Mouse (Mus musculus) telencephalon, adult 2 months (tissue): ENCODE results near the gene Slc15a4.

Source experiments
- DNase-seq: peaks from one replicate; pipeline ENCODE4 v3.0.0-alpha.2; 2011; ENCODE audit warnings: low read depth, low spot score

Gene Slc15a4

DNA sequence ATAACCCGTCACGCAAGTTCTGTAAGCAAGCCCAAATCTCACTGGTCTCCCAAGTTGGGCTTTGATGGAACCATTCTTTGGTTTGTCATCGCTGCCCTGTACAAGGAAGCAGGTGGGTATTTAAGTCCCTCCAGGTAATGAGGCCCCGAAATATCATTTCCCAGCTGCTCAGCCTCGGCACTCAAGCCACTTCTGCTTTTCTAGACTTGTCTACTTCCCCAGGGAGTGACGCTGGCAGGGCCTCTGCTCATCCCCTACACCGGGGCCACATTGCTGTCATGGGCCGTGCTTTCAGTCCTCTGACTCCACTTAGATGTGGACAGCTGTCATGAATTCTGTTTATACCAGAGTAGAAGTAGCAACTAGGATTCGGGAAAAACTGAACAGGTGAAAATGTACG is 11.6 kb downstream of the Slc15a4 start:
- no peak for DNase-seq

GRCm38 (mm10) chr5:127620371-127620770 is 12.3 kb downstream of the Slc15a4 start:
- no peak for DNase-seq

DNA sequence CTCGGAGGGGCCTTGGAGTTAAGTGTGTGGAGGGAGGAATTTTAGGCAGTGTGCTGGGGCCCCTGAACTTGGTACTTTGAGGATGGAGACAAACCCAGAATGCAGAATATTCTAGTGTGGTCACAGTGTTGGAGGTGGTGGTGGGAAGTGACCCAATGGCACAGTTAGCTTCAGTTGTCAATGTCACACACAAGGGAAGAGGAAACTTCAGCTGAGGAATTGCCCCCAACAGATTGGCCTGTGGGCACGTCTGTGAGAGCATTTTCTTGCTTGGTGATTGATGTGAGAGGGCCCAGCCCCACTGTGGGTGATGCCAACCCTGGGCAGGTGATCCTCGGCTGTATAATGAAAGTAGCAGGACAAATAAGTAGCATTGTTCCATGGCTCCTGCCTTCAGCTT is 13.9 kb downstream of the Slc15a4 start:
- no peak for DNase-seq

GRCm38 (mm10) chr5:127616884-127617635 is 15.6 kb downstream of the Slc15a4 start:
- peak; percentile 93 for DNase-seq

DNA sequence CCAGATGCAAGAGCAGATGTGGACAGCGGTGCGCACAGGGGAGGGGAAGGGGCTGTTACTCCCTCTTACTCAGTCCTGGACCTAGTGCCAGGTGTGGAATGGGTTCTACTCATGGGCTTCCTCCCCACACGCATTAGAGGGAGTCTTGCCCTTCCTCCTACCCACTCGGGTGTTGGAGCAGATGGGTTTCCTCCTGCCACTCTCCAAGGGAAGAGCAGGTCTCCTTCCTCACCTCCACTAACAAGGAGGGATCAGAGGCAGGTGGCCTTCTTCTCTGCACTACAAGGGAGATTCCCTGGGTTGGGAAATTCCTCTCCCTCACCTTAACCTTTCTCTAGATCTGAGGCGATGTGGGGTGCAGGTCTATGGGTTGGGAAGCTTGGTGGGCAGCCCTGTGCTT is 16.5 kb downstream of the Slc15a4 start:
- no peak for DNase-seq

DNA sequence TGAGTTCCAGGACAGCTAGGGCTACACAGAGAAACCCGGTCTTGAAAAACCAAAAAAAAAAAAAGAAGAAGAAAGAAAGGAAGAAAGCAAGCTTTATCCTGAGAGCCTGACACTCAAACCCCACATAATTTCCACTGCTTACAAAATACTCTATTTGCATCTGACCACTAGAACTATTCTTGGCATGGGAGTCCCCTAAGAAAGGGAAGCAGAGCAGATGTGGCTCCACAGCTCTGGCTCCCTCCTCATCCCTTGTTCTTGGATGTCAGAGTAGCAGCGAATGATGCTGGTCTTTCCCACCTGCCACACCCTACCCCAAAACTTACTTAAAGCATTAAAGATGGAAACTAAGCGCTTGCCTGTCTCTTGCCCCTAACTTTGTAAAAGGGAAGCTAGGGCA is 17.2 kb downstream of the Slc15a4 start:
- no peak for DNase-seq

GRCm38 (mm10) chr5:127612397-127612796 is 20.3 kb downstream of the Slc15a4 start:
- no peak for DNase-seq

DNA sequence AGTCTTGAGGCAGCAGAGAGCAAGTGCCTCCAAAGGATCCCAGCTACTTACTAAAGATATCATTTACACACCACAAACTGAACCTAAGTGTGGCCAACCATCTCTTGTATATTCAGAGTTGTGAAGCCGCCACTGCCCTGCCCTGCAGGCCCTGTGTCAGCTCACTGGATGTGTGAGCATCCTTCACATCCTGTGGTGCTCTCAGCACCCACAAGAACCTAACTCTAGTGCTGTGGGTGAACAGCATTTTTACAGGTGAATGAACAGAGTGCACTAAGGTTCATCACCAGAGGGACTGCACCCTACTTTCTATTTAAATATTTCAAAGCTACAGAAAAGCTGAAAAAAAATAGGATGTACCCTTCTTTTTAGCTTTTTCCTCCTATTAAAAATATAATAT is 20.8 kb downstream of the Slc15a4 start:
- DNase-seq: no peak

GRCm38 (mm10) chr5:127610787-127611509 is 21.7 kb downstream of the Slc15a4 start:
- peak; percentile 77 for DNase-seq

GRCm38 (mm10) chr5:127609191-127609714 is 23.4 kb downstream of the Slc15a4 start:
- DNase-seq: no peak

- no peak for DNase-seq
Measured at GRCm38 (mm10) chr5:127607507-127607906, 25.2 kb downstream of the Slc15a4 start.

DNA sequence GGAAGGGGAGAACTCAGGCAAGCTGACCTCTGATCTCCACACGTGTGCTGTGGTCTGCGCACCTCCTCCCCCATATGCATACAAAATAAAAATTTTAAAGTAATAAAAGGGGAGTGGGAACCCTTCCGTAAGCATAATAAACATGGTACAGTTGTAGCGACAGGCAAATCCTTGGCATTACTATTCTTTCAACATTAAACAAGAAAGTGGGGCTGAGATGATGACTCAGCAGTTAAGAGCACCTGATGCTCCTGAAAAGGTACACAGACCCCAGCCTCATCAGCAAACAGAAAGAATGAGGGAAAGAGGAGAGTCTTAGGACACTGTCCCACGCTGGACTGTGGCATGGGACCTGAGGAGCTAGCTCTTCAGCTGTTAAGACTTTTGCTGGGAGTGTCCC is 29.7 kb downstream of the Slc15a4 start:
- no peak for DNase-seq

DNA sequence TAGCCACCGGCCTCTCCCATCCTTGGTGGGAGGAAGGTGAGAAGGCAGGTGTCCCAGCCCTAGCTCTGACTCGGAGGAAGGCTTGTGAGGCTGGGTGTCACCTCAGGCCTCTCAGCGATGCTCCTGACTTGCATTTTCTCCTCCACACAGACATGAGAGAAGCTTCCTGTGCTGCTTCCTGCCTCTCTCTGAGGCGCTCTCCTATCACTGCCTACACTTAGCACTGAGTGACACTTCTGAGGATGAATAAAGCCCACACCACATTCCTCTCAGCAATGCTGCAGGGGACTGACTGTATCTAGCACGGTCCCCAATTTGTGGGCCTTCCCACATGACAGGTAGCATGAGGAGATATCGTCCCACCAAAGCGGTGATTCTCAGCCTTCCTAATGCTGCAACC is 35.8 kb downstream of the Slc15a4 start:
- no peak for DNase-seq

DNA sequence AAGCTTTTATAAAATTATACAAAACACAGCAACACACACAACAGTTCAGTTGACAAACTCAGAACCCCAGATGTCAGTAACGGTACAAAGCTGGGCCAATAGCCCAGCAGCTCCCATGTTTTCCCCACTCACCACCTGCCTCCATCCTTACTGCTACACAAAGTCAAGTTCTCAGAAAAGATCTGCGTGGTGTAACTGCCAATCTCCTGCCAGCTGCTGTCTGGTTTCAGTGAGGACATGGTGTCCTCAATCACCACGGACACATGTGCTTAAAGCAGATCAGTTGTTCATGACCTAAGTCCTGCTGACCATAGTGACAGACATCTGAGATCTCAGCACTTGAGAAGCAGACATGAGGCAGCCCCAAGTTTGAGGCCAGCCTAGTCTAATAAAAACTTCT is 37.0 kb downstream of the Slc15a4 start:
- DNase-seq: no peak

GRCm38 (mm10) chr5:127592854-127593253 is 39.8 kb downstream of the Slc15a4 start:
- DNase-seq: no peak

- no peak for DNase-seq
Measured at GRCm38 (mm10) chr5:127592406-127592805, 40.3 kb downstream of the Slc15a4 start.

- DNase-seq: no peak
Measured at GRCm38 (mm10) chr5:127587854-127588253, 44.8 kb downstream of the Slc15a4 start.

- DNase-seq: no peak
Measured at GRCm38 (mm10) chr5:127583658-127584057, 49.0 kb downstream of the Slc15a4 start.

- no peak for DNase-seq
Measured at GRCm38 (mm10) chr5:127577419-127577818, 55.3 kb downstream of the Slc15a4 start.

DNA sequence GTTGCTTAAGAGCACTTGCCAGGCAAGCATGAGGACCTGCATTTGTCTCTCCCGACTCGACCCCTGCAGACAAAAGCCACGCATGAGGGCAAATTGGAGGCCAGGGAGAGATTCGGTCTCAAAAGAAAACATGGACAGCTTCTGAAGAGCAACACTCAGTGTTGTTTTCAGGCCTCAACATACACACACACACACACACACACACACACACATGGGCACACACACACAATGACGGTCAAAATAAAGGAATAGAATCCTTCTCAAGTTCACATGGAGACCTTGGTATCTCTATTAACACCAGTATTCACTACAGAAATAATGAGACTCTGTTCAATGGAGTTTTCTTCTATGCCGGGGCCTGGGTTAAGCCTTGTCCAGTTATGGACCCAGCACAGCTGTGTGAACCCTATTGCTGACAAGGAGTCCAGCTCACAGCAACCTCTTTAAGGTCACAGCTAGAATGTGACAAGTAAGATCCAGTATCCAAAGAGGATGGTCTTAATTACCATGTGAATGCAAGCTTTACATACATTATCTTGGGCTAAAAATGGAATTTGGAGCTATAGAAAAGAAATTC is 65.4 kb downstream of the Slc15a4 start:
- DNase-seq: no peak

- DNase-seq: no peak
Measured at GRCm38 (mm10) chr5:127561086-127561485, 71.6 kb downstream of the Slc15a4 start.

DNA sequence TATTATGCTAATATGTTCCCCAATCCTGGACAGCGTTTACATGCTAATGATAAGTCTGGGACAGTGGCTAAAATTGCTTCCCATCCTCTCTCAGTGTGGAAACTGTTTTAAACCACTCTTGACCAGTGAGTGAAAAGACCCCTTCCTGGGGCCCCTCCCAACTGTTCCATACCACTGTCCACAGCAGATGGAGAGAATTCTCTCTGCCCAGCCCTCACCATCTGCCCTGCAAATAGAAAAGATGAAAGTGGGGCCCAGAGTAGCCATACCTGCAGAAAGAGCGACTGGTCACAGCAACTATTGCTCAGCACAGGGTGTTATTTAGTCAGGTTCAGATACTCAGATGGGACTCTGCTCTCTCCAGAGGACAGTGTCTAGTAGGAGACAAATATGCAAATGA is 84.6 kb downstream of the Slc15a4 start:
- DNase-seq: no peak

- peak; percentile 3 for DNase-seq
Measured at GRCm38 (mm10) chr5:127546585-127546991, 86.1 kb downstream of the Slc15a4 start.
